Mouse (Mus musculus): Measurements from ENCODE around the gene Slc25a47. TPM values are rescaled to one million over a fixed set of nuclear protein-coding genes. Genes with fewer than 3 reads are reported as not detected.

The Slc25a47 gene
- total RNA-seq, 2 experiments from 2014 or later: 7.3 to 8.3 TPM

DNA sequence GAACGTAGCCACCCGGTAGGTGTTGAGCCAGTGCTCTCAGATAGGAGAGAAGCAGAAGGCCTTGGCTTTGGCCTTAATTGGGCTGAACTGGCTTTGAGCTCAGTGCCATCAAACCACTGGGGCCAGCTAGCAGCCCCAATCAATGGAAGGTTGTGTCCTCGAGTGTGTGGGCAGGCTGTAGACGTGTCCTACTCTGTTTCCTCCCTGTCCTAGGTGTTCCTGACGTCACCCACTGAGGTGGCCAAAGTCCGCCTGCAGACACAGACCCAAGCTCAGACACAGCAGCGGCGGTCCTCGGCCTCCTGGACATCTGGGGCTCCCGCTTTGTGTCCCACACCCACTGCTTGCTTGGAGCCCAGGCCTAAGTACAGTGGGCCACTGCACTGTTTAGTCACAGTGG, 19.2 kb downstream of the Slc25a47 start:
- no peak for DNase-seq (ENCODE audit: low spot score in 2 of 2)
- intact Hi-C loops (cut with DNase I): no loop called here

GRCm38 (mm10) chr12:108856186-108856585, 20.3 kb downstream of the Slc25a47 start:
- no peak for DNase-seq (ENCODE audit: low spot score in 2 of 2)
- intact Hi-C loops (cut with DNase I): no loop called here

GRCm38 (mm10) chr12:108857109-108857508, 21.3 kb downstream of the Slc25a47 start:
- intact Hi-C loops (cut with DNase I): no loop called here
- no peak for DNase-seq (ENCODE audit: low spot score in 2 of 2)

- intact Hi-C loops (cut with DNase I): no loop called here
- no peak for DNase-seq (ENCODE audit: low spot score in 2 of 2)
Measured at GRCm38 (mm10) chr12:108857589-108858184, 21.8 kb downstream of the Slc25a47 start.

- intact Hi-C loops (cut with DNase I): no loop called here
- DNase-seq (ENCODE audit: low spot score in 2 of 2): no peak
Measured at GRCm38 (mm10) chr12:108858486-108858885, 22.6 kb downstream of the Slc25a47 start.

GRCm38 (mm10) chr12:108865007-108865494, 29.2 kb downstream of the Slc25a47 start:
- DNase-seq (ENCODE audit: low spot score in 2 of 2): no peak
- intact Hi-C loops (cut with DNase I): no loop called here

- intact Hi-C loops (cut with DNase I): no loop called here
- DNase-seq (ENCODE audit: low spot score in 2 of 2): peak in 1 of 2 experiments; percentile 31
Measured at GRCm38 (mm10) chr12:108869575-108869974, 33.7 kb downstream of the Slc25a47 start.

DNA sequence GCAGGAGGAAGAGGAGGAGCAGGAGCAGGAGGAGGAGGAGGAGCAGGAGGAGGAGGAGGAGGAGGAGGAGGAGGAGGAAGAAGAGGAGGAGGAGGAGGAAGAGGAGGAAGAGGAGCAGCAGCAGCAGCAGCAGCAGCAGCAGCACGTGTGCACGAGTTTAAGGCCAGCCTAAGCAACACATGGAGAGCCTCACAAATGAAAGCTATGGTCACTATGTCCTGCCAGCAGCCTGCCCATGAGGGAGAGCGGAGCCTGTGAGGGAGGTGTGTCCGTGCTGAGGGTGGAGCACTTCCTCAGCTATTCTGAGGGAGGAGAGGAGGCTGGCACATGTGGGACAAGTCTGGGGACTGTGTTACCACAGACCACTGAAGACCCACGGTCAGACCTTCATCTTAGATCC, 37.3 kb downstream of the Slc25a47 start:
- intact Hi-C loops (cut with DNase I): no loop called here
- no peak for DNase-seq (ENCODE audit: low spot score in 2 of 2)

GRCm38 (mm10) chr12:108879138-108879537, 43.3 kb downstream of the Slc25a47 start:
- no peak for DNase-seq (ENCODE audit: low spot score in 2 of 2)
- intact Hi-C loops (cut with DNase I): no loop called here

DNA sequence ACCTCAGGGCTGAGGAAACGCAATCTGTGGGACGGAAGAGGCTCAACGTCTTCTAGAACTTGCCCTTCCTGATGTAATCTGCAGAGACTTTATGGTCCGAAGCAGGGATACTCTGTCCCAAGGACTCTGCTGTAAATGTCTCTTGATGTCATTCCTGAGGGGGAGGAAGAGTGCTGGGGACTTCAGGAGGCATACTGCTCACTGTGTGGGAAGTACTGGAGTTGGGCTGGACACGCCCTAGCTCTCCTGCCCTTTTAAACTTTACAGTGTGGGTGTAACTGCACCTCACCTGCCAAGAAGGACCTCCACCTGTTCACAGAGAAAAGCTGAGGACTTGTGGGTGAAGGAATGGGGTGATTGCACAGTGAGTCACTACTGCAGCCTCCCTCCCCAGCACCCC, 44.8 kb downstream of the Slc25a47 start:
- intact Hi-C loops (cut with DNase I): no loop called here
- no peak for DNase-seq (ENCODE audit: low spot score in 2 of 2)

GRCm38 (mm10) chr12:108881192-108881591, 45.3 kb downstream of the Slc25a47 start:
- intact Hi-C loops (cut with DNase I): no loop called here
- DNase-seq (ENCODE audit: low spot score in 2 of 2): no peak

DNA sequence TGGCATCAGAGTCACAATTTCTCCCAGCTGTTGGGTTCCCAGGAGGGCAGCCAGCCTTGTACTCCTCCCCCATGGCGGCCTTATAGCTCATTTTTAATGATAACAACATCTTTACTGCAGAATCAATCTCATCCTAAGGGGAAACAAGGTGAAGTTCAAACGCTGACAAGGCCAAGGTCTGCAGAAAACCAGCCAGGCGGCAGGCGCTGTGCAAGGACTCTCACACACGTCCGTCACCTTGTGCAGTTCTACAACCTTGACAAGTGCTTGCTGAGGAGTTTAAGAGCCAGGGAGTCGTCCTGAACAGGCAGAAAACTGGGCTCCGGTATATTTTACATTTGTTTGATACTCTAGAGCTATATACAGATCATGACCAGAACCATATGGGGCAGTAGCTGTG, 46.9 kb downstream of the Slc25a47 start:
- intact Hi-C loops (cut with DNase I): no loop called here
- DNase-seq (ENCODE audit: low spot score in 2 of 2): no peak

- intact Hi-C loops (cut with DNase I): no loop called here
Measured at GRCm38 (mm10) chr12:108885906-108886305, 50.1 kb downstream of the Slc25a47 start.

DNA sequence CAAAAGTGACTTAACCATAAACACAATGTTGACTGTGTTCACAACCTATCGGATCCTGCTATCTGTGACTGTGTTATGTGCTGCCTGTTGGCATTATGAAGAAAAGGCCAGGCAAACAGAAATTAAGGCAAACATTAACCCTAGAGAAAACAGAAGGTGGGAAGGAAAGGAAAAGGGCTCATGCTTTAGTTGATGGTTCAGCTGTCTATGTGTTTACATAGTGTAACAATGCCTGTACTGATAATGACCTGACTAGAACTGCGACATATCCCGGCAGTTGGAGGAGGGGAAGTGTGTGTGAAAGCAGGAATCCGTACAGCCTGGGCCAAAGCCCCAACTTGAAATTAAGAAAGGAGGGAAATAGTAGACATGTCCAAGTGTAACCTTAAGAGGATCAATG, 51.2 kb downstream of the Slc25a47 start:
- intact Hi-C loops (cut with DNase I): no loop called here
- no peak for DNase-seq (ENCODE audit: low spot score in 2 of 2)

More at GRCm38 (mm10) chr12:108885906-108886305, 50.1 kb downstream of the Slc25a47 start:
- no peak for DNase-seq (ENCODE audit: low spot score in 2 of 2)

GRCm38 (mm10) chr12:108888632-108889031, 52.8 kb downstream of the Slc25a47 start:
- intact Hi-C loops (cut with DNase I): no loop called here
- DNase-seq (ENCODE audit: low spot score in 2 of 2): no peak

DNA sequence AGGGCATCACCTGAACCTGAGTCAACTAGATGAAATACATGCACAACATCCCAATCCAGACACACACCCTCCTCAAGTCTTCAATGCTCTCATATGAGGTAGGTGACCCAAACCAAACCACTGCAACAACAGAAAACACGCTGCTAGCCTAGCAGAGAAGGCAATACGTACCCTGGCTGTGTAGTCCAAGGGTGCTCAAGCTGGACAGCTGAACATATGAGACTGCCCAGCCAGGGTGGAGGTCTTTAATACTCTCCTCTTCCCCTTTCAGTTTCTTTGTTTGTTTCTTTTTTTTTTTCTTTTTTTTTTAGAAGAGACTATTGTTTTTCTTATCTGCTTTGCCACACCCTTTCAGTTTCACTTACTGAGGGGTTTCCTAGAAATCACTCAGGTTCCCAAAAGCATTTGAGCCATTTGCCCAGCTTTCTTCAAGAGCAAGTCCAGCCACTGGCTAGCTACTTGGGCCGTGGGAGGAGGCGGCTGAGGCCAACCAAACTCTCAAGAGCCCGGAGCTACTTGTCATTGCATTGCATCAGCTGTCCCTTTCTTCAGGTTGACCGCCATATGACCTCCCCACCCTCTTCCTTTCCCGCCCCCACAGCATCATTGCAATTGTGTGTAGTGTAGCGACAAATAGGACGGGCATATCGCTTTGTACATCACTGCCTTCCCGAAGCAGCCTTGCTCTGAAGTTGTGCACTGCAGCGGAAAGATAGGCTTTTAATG, 57.3 kb downstream of the Slc25a47 start, which contains the start of gene Wdr25:
Wdr25 (plus strand) TSS at position 643 of the 726 bp plus-strand sequence.
- intact Hi-C loops (cut with DNase I): no loop called here
- DNase-seq (ENCODE audit: low spot score in 2 of 2): no peak

- DNase-seq (ENCODE audit: low spot score in 2 of 2): peak; percentile 96 to 98
Measured at GRCm38 (mm10) chr12:108893715-108894431, 58.0 kb downstream of the Slc25a47 start, which contains the start of gene Wars. Wars (minus strand) TSS chr12:108894174.

DNA sequence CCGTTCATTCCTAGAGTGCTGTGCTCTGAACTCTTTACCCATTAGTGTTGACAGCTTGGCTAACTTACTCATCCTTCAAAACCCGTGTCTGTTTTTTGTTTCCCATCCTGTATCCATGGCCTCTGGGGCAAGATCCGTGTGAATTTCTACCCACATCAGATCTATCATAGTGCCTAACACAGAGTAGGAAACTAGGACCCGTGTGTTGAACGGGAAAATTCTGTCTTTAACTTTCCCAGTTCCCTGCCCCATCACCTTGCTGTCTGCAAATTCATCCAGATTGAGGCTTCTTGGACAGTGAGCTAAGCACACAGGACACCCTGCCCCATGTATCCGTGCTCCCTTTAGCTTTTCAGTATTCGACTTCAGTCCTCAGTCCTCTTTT, 58.6 kb downstream of the Slc25a47 start:
- intact Hi-C loops (cut with DNase I): no loop called here
- DNase-seq (ENCODE audit: low spot score in 2 of 2): no peak

More at GRCm38 (mm10) chr12:108893715-108894431, 58.0 kb downstream of the Slc25a47 start, which contains the start of gene Wars:
- intact Hi-C loops (cut with DNase I): no loop called here

GRCm38 (mm10) chr12:108896006-108896405, 60.2 kb downstream of the Slc25a47 start:
- intact Hi-C loops (cut with DNase I): no loop called here
- no peak for DNase-seq (ENCODE audit: low spot score in 2 of 2)

- intact Hi-C loops (cut with DNase I): loop anchor here (5.0 kb wide), 1 partner anchor 641 kb away; no protein-coding TSS in a partner anchor
- DNase-seq (ENCODE audit: low spot score in 2 of 2): no peak
Measured at GRCm38 (mm10) chr12:108901346-108901745, 65.5 kb downstream of the Slc25a47 start.
